Mouse (Mus musculus): ENCODE data around the gene D10Wsu102e.
"Not testable (repeated sequence)": the region's sequence is repeated elsewhere in the genome, so short reads cannot be mapped to it uniquely, and the experiment has no call there.

The D10Wsu102e gene

GRCm38 (mm10) chr10:83368918-83369317 is 8.9 kb downstream of the D10Wsu102e start:
- CTCF ChIA-PET: no interaction called here
- POLR2A ChIA-PET: interaction anchor here in 2 of 4 experiments (0.7 to 5.6 kb wide), 3 partner anchors 9 kb away, joined by 4 to 35 read pairs (median 5); partner anchors contain the start of gene D10Wsu102e (in 2 of the 2)

GRCm38 (mm10) chr10:83374045-83374656 is 14.1 kb downstream of the D10Wsu102e start:
- POLR2A ChIA-PET: interaction anchor here in 2 of 4 experiments (0.6 to 5.6 kb wide), 5 partner anchors 12 to 304 kb away, joined by 3 to 35 read pairs (median 4); partner anchors contain the start of gene D10Wsu102e (in 1 of the 2)
- CTCF ChIA-PET: no interaction called here

- CTCF ChIA-PET: interaction anchor here in 2 of 4 experiments (0.5 to 0.7 kb wide), 3 partner anchors 13 to 830 kb away, joined by 3 read pairs; no protein-coding TSS in a partner anchor
- POLR2A ChIA-PET: not testable (repeated sequence)
Observed at GRCm38 (mm10) chr10:83375458-83375857, 15.4 kb downstream of the D10Wsu102e start.

GRCm38 (mm10) chr10:83376911-83377682 is 17.1 kb downstream of the D10Wsu102e start:
- ChIA-PET CTCF (interaction anchor here in 1 of 4 experiments (1.1 kb wide), 1 partner anchor 15 kb away, joined by 3 read pairs; no protein-coding TSS in a partner anchor), POLR2A (interaction anchor here in 2 of 4 experiments (0.8 to 2.2 kb wide), 2 partner anchors 13 to 15 kb away, joined by 3 to 5 read pairs; no protein-coding TSS in a partner anchor)

- POLR2A ChIA-PET: interaction anchor here in 2 of 4 experiments (1.1 to 2.2 kb wide), 2 partner anchors 16 to 18 kb away, joined by 3 to 5 read pairs; partner anchors contain the start of gene D10Wsu102e (in 1 of the 2)
- CTCF ChIA-PET: no interaction called here
Observed at GRCm38 (mm10) chr10:83378083-83378833, 18.2 kb downstream of the D10Wsu102e start.

GRCm38 (mm10) chr10:83380501-83380900 is 20.5 kb downstream of the D10Wsu102e start:
- ChIA-PET CTCF (no interaction called here), POLR2A (no interaction called here)

- CTCF ChIA-PET: no interaction called here
- POLR2A ChIA-PET: interaction anchor here in 1 of 4 experiments (1.2 kb wide), 1 partner anchor 11 kb away, joined by 3 read pairs; no protein-coding TSS in a partner anchor
Observed at GRCm38 (mm10) chr10:83382528-83382927, 22.5 kb downstream of the D10Wsu102e start.

GRCm38 (mm10) chr10:83382988-83383387 is 23.0 kb downstream of the D10Wsu102e start:
- ChIA-PET POLR2A (interaction anchor here in 1 of 4 experiments (1.2 kb wide), 1 partner anchor 12 kb away, joined by 3 read pairs; no protein-coding TSS in a partner anchor), CTCF (no interaction called here)

GRCm38 (mm10) chr10:83383863-83384262 is 23.8 kb downstream of the D10Wsu102e start:
- POLR2A ChIA-PET: interaction anchor here in 1 of 4 experiments (1.2 kb wide), 1 partner anchor 13 kb away, joined by 3 read pairs; no protein-coding TSS in a partner anchor
- CTCF ChIA-PET: no interaction called here

GRCm38 (mm10) chr10:83384456-83385215 is 24.6 kb downstream of the D10Wsu102e start:
- ChIA-PET CTCF (no interaction called here), POLR2A (no interaction called here)

- ChIA-PET POLR2A (no interaction called here), CTCF (no interaction called here)
Observed at GRCm38 (mm10) chr10:83385330-83385910, 25.4 kb downstream of the D10Wsu102e start.

GRCm38 (mm10) chr10:83397336-83397735 is 37.3 kb downstream of the D10Wsu102e start:
- POLR2A ChIA-PET: no interaction called here
- CTCF ChIA-PET: no interaction called here

- POLR2A ChIA-PET: not testable (repeated sequence)
Observed at GRCm38 (mm10) chr10:83400896-83401295, 40.9 kb downstream of the D10Wsu102e start.

GRCm38 (mm10) chr10:83405031-83405430 is 45.0 kb downstream of the D10Wsu102e start:
- CTCF ChIA-PET: no interaction called here
- POLR2A ChIA-PET: interaction anchor here in 1 of 4 experiments (0.6 kb wide), 2 partner anchors 35 to 132 kb away, joined by 3 read pairs; no protein-coding TSS in a partner anchor

More at GRCm38 (mm10) chr10:83400896-83401295, 40.9 kb downstream of the D10Wsu102e start:
- CTCF ChIA-PET: not testable (repeated sequence)

- ChIA-PET CTCF (no interaction called here), POLR2A (interaction anchor here in 1 of 4 experiments (0.6 kb wide), 1 partner anchor 36 kb away, joined by 3 read pairs; no protein-coding TSS in a partner anchor)
Observed at GRCm38 (mm10) chr10:83405711-83406110, 45.7 kb downstream of the D10Wsu102e start.

GRCm38 (mm10) chr10:83407141-83407540 is 47.1 kb downstream of the D10Wsu102e start:
- ChIA-PET POLR2A (interaction anchor here in 1 of 4 experiments (0.8 kb wide), 1 partner anchor 37 kb away, joined by 3 read pairs; no protein-coding TSS in a partner anchor), CTCF (no interaction called here)

GRCm38 (mm10) chr10:83418466-83418865 is 58.4 kb downstream of the D10Wsu102e start:
- POLR2A ChIA-PET: not testable (repeated sequence)
- CTCF ChIA-PET: interaction anchor here in 1 of 4 experiments (0.6 kb wide), 1 partner anchor 358 kb away, joined by 4 read pairs; no protein-coding TSS in a partner anchor

- POLR2A ChIA-PET: no interaction called here
- CTCF ChIA-PET: no interaction called here
Observed at GRCm38 (mm10) chr10:83448582-83448981, 88.6 kb downstream of the D10Wsu102e start.

All from embryonic stem cell, embryonic (primary cell).